Mouse (Mus musculus): ENCODE measurements around the gene Rnf10. TPM values are rescaled to one million over a fixed set of nuclear protein-coding genes. Genes with fewer than 3 reads are reported as not detected.
A peak's percentile ranks its signal among the peaks of the same experiment; 100 is the strongest.
"Not testable (repeated sequence)": the region's sequence is repeated elsewhere in the genome, so short reads cannot be mapped to it uniquely, and the experiment has no call there.

Rnf10 gene
- polyA plus RNA-seq, 1 experiment from 2014 or later, result 137 TPM

DNA sequence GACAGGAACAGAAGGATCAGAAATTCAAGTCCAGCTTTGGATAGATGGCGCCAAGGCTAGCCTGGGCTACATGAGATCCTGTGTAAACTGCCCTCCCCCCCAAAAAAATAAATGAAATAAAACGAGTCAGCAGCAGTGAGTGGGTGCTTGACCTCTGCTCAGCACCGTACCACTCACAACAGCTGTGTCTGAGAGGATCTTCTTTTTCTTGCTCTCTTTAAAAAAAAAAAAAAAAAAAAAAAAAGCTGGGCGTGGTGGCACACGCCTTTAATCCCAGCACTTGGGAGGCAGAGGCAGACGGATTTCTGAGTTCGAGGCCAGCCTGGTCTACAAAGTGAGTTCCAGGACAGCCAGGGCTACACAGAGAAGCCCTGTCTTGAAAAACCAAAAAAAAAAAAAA is 29.5 kb upstream of the Rnf10 start:
- 60% methylated on average over 7 of the region's 7 CpGs for WGBS (ENCODE audit: insufficient replicate concordance)
- Histone ChIP-seq H3K27ac (ENCODE audit: low read length) (peak overlapping the region; percentile 71; the same call in 1 of the 2 replicates), H3K9ac (ENCODE audit: low read depth, low read length) (peak overlapping the region; percentile 64), H3K36me3 (ENCODE audit: control insufficient read depth, insufficient read depth) (peaks cover 17% of the 10 kb centered on the region), H3K4me1 (ENCODE audit: control insufficient read depth, low read depth, low read length) (peaks cover 28% of the 10 kb centered on the region), H3K4me2 (ENCODE audit: low read depth, low read length) (peak overlapping the region; percentile 83), H3K4me3 (ENCODE audit: low read depth, low read length) (peak overlapping the region; percentile 89; the same call in 1 of the 2 replicates)
- not testable (repeated sequence) for ATAC-seq (ENCODE audit: low read depth); H3K27me3 ChIP-seq (ENCODE audit: control insufficient read depth, insufficient read depth, low read depth, low read length); H3K9me3 ChIP-seq (replicated peaks; ENCODE audit: control insufficient read depth, low read length)

GRCm38 (mm10) chr5:115301615-115302014 is 28.9 kb upstream of the Rnf10 start:
- peak overlapping the region; percentile 71 for H3K27ac ChIP-seq (ENCODE audit: low read length)
- peaks cover 34% of the 10 kb centered on the region for H3K4me1 ChIP-seq (ENCODE audit: control insufficient read depth, low read depth, low read length)
- H3K4me2 ChIP-seq (ENCODE audit: low read depth, low read length), result peak overlapping the region; percentile 83
- H3K9me3 ChIP-seq (replicated peaks; ENCODE audit: control insufficient read depth, low read length), result no peaks in the 10 kb centered on the region
- no peaks in the 10 kb centered on the region for H3K27me3 ChIP-seq (ENCODE audit: control insufficient read depth, insufficient read depth, low read depth, low read length)
- H3K36me3 ChIP-seq (ENCODE audit: control insufficient read depth, insufficient read depth), result peaks cover 21% of the 10 kb centered on the region
- ATAC-seq (ENCODE audit: low read depth), result no peak
- H3K9ac ChIP-seq (ENCODE audit: low read depth, low read length), result peak overlapping the region; percentile 64
- H3K4me3 ChIP-seq (ENCODE audit: low read depth, low read length), result peak overlapping the region; percentile 89
- WGBS (ENCODE audit: insufficient replicate concordance), result 24% methylated on average over 13 of the region's 13 CpGs

DNA sequence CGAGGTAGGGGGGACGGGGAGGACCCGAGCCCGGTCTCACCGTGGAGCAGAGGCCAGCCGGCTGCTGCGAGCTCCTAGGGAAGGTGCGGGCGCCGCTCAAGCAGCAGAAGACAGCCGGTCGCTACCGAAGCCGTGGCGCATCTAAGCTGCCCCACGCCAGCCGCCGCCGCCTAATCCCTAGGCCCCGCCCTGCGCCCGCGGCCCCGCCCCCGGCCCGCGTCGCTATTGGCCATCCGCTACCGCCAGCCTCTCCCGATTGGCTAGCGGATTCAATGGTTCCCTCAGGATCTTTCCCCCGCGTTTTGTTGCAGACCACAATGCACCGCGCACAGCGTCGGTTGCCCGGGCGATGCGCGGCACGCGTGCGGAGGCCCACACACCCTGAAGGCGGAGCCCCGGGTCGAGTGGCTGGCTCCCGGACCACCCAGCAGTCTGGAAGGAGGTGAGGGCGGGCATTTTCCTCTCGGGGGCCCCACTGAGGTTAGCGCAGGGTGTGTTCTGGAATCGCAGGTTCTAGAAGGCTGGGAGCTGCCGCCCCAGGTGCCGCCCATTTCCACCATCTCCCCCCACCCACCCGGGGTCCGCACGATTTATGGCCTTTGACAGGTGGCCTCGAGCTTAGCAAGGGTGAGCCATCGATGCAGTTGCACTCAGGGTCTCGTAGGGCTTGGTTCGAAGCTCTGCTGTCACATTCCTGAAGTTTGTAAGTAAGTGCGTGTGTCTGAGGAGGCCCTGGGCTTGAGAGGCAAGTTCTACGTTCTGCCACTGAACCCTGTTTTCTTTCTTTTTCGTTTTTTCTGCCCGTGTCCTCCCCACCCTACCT is 28.3 kb upstream of the Rnf10 start, which contains the start of gene Dynll1:
TSS of gene Dynll1 (minus strand) at position 208 of the 823 bp plus-strand sequence.
- H3K4me1 ChIP-seq (ENCODE audit: control insufficient read depth, low read depth, low read length), result peaks cover 40% of the 10 kb centered on the region
- ATAC-seq (ENCODE audit: low read depth), result peak; percentile 95
- H3K4me3 ChIP-seq (ENCODE audit: low read depth, low read length), result peak within 1 kb of the TSS; percentile 89
- WGBS (ENCODE audit: insufficient replicate concordance), result under 1% methylated on average over 66 of the region's 66 CpGs
- H3K9ac ChIP-seq (ENCODE audit: low read depth, low read length), result peak within 1 kb of the TSS; percentile 87
- peak within 1 kb of the TSS; percentile 83 for H3K4me2 ChIP-seq (ENCODE audit: low read depth, low read length)
- H3K36me3 ChIP-seq (ENCODE audit: control insufficient read depth, insufficient read depth), result peaks cover 27% of the 10 kb centered on the region
- peak within 1 kb of the TSS; percentile 91 for H3K27ac ChIP-seq (ENCODE audit: low read length)
- no peaks in the 10 kb centered on the region for H3K27me3 ChIP-seq (ENCODE audit: control insufficient read depth, insufficient read depth, low read depth, low read length)
- no peaks in the 10 kb centered on the region for H3K9me3 ChIP-seq (replicated peaks; ENCODE audit: control insufficient read depth, low read length)

DNA sequence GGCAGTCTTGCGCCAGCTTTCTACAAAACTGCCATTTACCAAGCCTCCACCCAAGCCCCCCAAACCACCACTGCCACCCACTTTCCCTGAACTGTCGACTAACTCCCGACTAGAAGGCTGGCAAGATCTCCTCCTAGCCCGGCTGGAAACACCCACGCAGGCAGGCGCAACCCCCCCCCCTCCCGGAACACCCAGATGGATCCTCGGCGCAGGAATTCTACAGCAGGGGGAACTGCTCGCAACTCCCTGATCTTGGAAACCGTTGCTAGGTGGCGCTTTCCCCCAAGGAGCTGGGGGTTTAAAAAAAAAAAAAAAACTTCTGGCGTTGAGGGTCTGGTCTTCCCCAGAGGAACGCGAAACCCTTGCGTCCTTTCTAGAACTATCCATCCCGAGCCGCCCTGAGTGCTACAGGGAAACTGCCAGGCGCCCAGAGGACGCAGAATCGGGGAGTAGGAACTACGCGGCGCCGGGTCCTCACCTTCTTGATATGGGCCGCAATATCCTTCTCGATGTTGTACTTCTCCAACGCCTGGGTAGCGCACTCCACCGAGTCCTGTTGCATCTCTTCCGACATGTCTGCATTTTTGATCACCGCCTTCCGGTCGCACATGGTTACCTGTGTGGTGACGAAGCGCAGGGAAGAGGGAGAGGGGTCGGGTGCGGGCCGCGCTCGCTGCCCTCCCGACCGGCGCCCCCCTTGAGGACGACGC is 27.5 kb upstream of the Rnf10 start:
- peak overlapping the region; percentile 87 for H3K9ac ChIP-seq (ENCODE audit: low read depth, low read length)
- no peaks in the 10 kb centered on the region for H3K9me3 ChIP-seq (replicated peaks; ENCODE audit: control insufficient read depth, low read length)
- peak; percentile 1 for ATAC-seq (ENCODE audit: low read depth)
- no peaks in the 10 kb centered on the region for H3K27me3 ChIP-seq (ENCODE audit: control insufficient read depth, insufficient read depth, low read depth, low read length)
- peaks cover 41% of the 10 kb centered on the region for H3K4me1 ChIP-seq (ENCODE audit: control insufficient read depth, low read depth, low read length)
- H3K27ac ChIP-seq (ENCODE audit: low read length), result peak overlapping the region; percentile 91
- H3K36me3 ChIP-seq (ENCODE audit: control insufficient read depth, insufficient read depth), result peaks cover 32% of the 10 kb centered on the region
- peak overlapping the region; percentile 83 for H3K4me2 ChIP-seq (ENCODE audit: low read depth, low read length)
- WGBS (ENCODE audit: insufficient replicate concordance), result under 1% methylated on average over 46 of the region's 46 CpGs
- H3K4me3 ChIP-seq (ENCODE audit: low read depth, low read length), result peak overlapping the region; percentile 89

DNA sequence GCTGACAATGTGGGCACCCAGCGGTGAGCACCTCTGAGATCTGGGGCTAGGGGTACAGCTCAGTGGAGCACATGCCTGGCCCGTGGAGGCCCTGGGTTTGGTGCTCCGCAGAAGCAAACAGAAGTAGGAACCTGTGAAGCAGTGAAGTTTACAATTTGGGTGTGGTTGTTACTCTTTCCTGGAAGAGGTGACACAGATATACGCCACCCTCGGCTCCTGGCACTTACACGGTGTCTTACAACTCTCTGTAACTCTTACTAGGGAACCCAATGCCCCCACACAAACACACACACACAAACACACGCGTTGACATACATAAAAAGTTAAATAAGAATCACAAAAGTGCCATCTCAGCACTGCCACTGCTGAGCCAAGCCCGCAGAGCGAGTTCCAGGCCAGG is 23.6 kb upstream of the Rnf10 start:
- WGBS (ENCODE audit: insufficient replicate concordance), result 56% methylated on average over 10 of the region's 10 CpGs

DNA sequence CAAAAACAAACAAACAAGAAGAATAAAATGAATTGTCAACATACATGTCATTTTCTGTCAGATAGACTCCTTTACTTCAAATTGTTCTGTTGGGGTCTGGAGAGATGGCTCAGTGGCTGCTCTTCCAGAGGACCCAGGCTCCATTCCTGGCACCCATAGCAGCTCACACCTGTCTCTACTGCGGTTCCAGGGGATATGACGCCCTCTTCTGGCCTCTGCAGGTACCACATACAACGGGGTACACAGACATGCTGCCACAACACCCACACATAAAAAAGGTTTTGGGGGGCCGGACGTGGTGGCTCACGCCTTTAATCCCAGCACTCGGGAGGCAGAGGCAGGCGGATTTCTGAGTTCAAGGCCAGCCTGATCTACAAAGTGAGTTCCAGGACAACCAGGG is 21.5 kb upstream of the Rnf10 start:
- Histone ChIP-seq H3K27me3 (ENCODE audit: control insufficient read depth, insufficient read depth, low read depth, low read length) (no peaks in the 10 kb centered on the region), H3K9ac (ENCODE audit: low read depth, low read length) (no peak overlapping the region), H3K4me3 (ENCODE audit: low read depth, low read length) (no peak overlapping the region), H3K27ac (ENCODE audit: low read length) (no peak overlapping the region), H3K4me2 (ENCODE audit: low read depth, low read length) (no peak overlapping the region), H3K4me1 (ENCODE audit: control insufficient read depth, low read depth, low read length) (peaks cover 21% of the 10 kb centered on the region), H3K9me3 (replicated peaks; ENCODE audit: control insufficient read depth, low read length) (no peaks in the 10 kb centered on the region), H3K36me3 (ENCODE audit: control insufficient read depth, insufficient read depth) (peaks cover 32% of the 10 kb centered on the region)
- WGBS (ENCODE audit: insufficient replicate concordance), result 84% methylated on average over 8 of the region's 8 CpGs
- no peak for ATAC-seq (ENCODE audit: low read depth)

More for the DNA sequence above, 23.6 kb upstream of the Rnf10 start:
- ATAC-seq (ENCODE audit: low read depth), result no peak
- H3K4me2 ChIP-seq (ENCODE audit: low read depth, low read length), result peak overlapping the region; percentile 27; the same call in 1 of the 2 replicates
- peaks cover 32% of the 10 kb centered on the region for H3K36me3 ChIP-seq (ENCODE audit: control insufficient read depth, insufficient read depth)
- no peaks in the 10 kb centered on the region for H3K27me3 ChIP-seq (ENCODE audit: control insufficient read depth, insufficient read depth, low read depth, low read length)
- no peak overlapping the region for H3K9ac ChIP-seq (ENCODE audit: low read depth, low read length)
- no peak overlapping the region for H3K4me3 ChIP-seq (ENCODE audit: low read depth, low read length)
- H3K27ac ChIP-seq (ENCODE audit: low read length), result peak overlapping the region; percentile 69
- H3K4me1 ChIP-seq (ENCODE audit: control insufficient read depth, low read depth, low read length), result peaks cover 32% of the 10 kb centered on the region
- H3K9me3 ChIP-seq (replicated peaks; ENCODE audit: control insufficient read depth, low read length), result no peaks in the 10 kb centered on the region

- H3K36me3 ChIP-seq (ENCODE audit: control insufficient read depth, insufficient read depth), result peaks cover 14% of the 10 kb centered on the region
- ATAC-seq (ENCODE audit: low read depth), result no peak
- no peak overlapping the region for H3K4me3 ChIP-seq (ENCODE audit: low read depth, low read length)
These were observed 12.0 kb upstream of the Rnf10 start for GRCm38 (mm10) chr5:115284735-115285134.

GRCm38 (mm10) chr5:115280050-115280687 is 7.5 kb upstream of the Rnf10 start:
- peak overlapping the region; percentile 73 for H3K9ac ChIP-seq (ENCODE audit: low read depth, low read length)
- ATAC-seq (ENCODE audit: low read depth), result peak; percentile 28; the same call in 1 of the 2 replicates

More at GRCm38 (mm10) chr5:115284735-115285134, 12.0 kb upstream of the Rnf10 start:
- no peaks in the 10 kb centered on the region for H3K27me3 ChIP-seq (ENCODE audit: control insufficient read depth, insufficient read depth, low read depth, low read length)
- H3K4me2 ChIP-seq (ENCODE audit: low read depth, low read length), result no peak overlapping the region
- peaks cover 7% of the 10 kb centered on the region for H3K4me1 ChIP-seq (ENCODE audit: control insufficient read depth, low read depth, low read length)
- no peak overlapping the region for H3K27ac ChIP-seq (ENCODE audit: low read length)
- H3K9me3 ChIP-seq (replicated peaks; ENCODE audit: control insufficient read depth, low read length), result no peaks in the 10 kb centered on the region
- WGBS (ENCODE audit: insufficient replicate concordance), result 74% methylated on average over 3 of the region's 3 CpGs
- no peak overlapping the region for H3K9ac ChIP-seq (ENCODE audit: low read depth, low read length)

More at GRCm38 (mm10) chr5:115280050-115280687, 7.5 kb upstream of the Rnf10 start:
- Histone ChIP-seq H3K27ac (ENCODE audit: low read length) (peak overlapping the region; percentile 49), H3K4me2 (ENCODE audit: low read depth, low read length) (peak overlapping the region; percentile 91), H3K9me3 (replicated peaks; ENCODE audit: control insufficient read depth, low read length) (no peaks in the 10 kb centered on the region), H3K27me3 (ENCODE audit: control insufficient read depth, insufficient read depth, low read depth, low read length) (no peaks in the 10 kb centered on the region), H3K36me3 (ENCODE audit: control insufficient read depth, insufficient read depth) (peaks cover 6% of the 10 kb centered on the region), H3K4me3 (ENCODE audit: low read depth, low read length) (peak overlapping the region; percentile 70), H3K4me1 (ENCODE audit: control insufficient read depth, low read depth, low read length) (peaks cover 18% of the 10 kb centered on the region)
- WGBS (ENCODE audit: insufficient replicate concordance), result 2% methylated on average over 17 of the region's 17 CpGs
